Mouse (Mus musculus) limb, embryonic 15.5 days (tissue): ENCODE measurements around the gene Map4k2. TPM values are rescaled to one million over a fixed set of nuclear protein-coding genes. Genes with fewer than 3 reads are reported as not detected.
A peak's percentile ranks its signal among the peaks of the same experiment; 100 is the strongest.
"Not testable (repeated sequence)": the region's sequence is repeated elsewhere in the genome, so short reads cannot be mapped to it uniquely, and the experiment has no call there.

Experiments used
- ATAC-seq: fragments of 200-750 bp; cut with Nextera tagmentation; 2 replicates; pipeline ENCODE4 v1.8.0; 2017; ENCODE audit warnings: low read depth, moderate TSS enrichment; ENCODE audit not compliant: insufficient number of reproducible peaks, low FRiP score, low TSS enrichment
- H3K27ac ChIP-seq: fragments of 300-500 bp; sonication (generic); 2 replicates; pipeline ENCODE4 v1.5.1; 2015; ENCODE audit warnings: moderate library complexity, mild to moderate bottlenecking, inconsistent platforms
- H3K27me3 ChIP-seq: fragments of 300-500 bp; sonication (generic); 2 replicates; pipeline ENCODE4 v1.6.1; 2015; ENCODE audit warnings: inconsistent platforms
- H3K36me3 ChIP-seq: fragments of 300-500 bp; sonication (generic); 2 replicates; pipeline ENCODE4 v1.6.1; 2015; ENCODE audit warnings: inconsistent platforms
- H3K4me1 ChIP-seq: fragments of 300-500 bp; sonication (generic); 2 replicates; pipeline ENCODE4 v1.6.1; 2015; ENCODE audit warnings: inconsistent platforms
- H3K4me2 ChIP-seq: fragments of 300-500 bp; sonication (generic); 2 replicates; pipeline ENCODE4 v1.6.1; 2015; ENCODE audit warnings: mild to moderate bottlenecking, inconsistent platforms
- H3K4me3 ChIP-seq: fragments of 300-500 bp; sonication (generic); 2 replicates; pipeline ENCODE4 v1.5.1; 2015; ENCODE audit warnings: mild to moderate bottlenecking, inconsistent platforms
- H3K9ac ChIP-seq: fragments of 300-500 bp; sonication (generic); 2 replicates; pipeline ENCODE4 v1.6.1; 2015; ENCODE audit warnings: inconsistent platforms
- H3K9me3 ChIP-seq: fragments of 300-500 bp; sonication (generic); 2 replicates; pipeline ENCODE4 v1.6.1; 2016; ENCODE audit warnings: inconsistent platforms
- WGBS: fragments of 180-500 bp; shearing (Covaris S2); methylation state at CpG from one replicate; pipeline ENCODE4 v1.1.7; 2015; 5-methylcytosine and 5-hydroxymethylcytosine counted together
- polyA plus RNA-seq: library from polyadenylated mRNA; unstranded; fragments of >200 nt; fragmentation: Nextera tagmentation; extraction: Ambion mirVana; gene quantifications from 2 replicates; pipeline ENCODE4 v1.2.1, GENCODE M21; 2015

Gene Map4k2
- polyA plus RNA-seq, 1 experiment from 2014 or later, result 16.2 TPM

DNA sequence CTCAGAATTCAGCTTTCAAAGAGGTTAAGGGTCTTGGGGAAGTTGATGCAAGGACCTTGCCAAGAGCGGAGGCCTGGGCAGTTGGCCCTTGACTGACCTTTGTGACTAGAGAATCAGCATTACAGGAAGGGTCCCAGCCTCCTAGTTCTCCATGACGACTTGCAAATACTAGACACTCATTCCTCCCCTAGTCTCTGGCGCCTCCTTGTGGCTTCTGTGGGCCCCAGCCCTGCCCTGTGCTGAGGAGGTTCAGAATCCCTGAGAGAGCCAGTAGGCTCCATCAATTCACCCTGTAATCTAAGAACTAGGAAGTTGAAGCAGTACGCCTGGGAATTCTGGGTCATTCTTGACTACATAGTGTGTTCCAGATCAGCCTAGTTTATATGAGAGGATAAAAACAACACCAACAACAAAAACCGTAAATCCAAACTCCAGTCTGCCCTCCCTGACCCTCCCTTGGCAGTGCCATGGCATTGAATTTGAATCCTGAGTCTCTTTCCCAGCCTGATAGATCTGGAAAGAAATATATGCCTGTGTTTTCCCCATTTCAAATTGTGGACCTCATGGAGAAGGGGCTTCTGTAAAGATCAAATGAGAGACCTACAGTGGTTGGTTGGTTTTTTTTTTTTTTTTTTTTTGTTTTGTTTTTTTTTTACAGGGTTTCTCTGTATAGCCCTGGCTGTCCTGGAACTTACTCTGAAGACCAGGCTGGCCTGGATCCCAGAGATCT lies 36.0 kb upstream of the Map4k2 start:
- Histone ChIP-seq H3K4me1 (peaks cover 49% of the 10 kb centered on the region), H3K27ac (no peak overlapping the region), H3K36me3 (peaks cover 6% of the 10 kb centered on the region), H3K9ac (no peak overlapping the region), H3K9me3 (no peaks in the 10 kb centered on the region), H3K27me3 (no peaks in the 10 kb centered on the region), H3K4me3 (no peak overlapping the region), H3K4me2 (no peak overlapping the region)
- 21% methylated on average over 5 of the region's 5 CpGs for WGBS
- ATAC-seq, result no peak

DNA sequence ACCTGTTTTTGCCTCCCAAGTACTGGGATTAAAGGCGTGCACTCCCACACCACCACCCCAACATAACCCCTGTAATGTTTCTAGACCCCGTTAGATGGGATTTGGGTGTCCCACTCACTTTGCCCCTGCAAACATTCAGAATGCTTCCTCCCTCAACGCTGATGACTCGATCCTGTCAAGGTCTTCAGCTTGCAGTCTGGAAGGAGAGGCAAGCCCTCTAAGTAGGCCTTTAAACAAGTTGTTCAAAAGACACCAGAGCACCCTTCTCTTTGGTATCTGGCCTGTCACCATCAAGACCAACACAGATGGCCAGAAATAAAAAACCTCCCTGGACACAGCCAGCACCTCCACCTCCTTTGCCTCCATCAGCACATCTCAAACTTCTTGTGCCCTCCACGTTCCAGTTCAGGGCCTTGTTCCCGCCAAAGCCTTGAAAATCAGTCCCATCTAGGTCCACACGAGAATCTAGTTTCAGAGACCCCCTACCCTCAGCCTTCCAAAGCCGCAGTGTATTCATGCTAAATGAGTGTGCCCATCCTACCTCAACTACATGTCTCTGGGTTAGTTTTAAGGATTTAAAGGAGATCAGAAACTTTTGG lies 35.3 kb upstream of the Map4k2 start:
- Histone ChIP-seq H3K27ac (peak overlapping the region; percentile 91), H3K9ac (peak overlapping the region; percentile 55), H3K4me2 (peak overlapping the region; percentile 66), H3K36me3 (peaks cover 11% of the 10 kb centered on the region; the same call in 1 of the 2 replicates), H3K4me3 (peak overlapping the region; percentile 70), H3K4me1 (peaks cover 42% of the 10 kb centered on the region), H3K27me3 (no peaks in the 10 kb centered on the region), H3K9me3 (no peaks in the 10 kb centered on the region)
- WGBS, result 57% methylated on average over 8 of the region's 8 CpGs
- no peak for ATAC-seq

DNA sequence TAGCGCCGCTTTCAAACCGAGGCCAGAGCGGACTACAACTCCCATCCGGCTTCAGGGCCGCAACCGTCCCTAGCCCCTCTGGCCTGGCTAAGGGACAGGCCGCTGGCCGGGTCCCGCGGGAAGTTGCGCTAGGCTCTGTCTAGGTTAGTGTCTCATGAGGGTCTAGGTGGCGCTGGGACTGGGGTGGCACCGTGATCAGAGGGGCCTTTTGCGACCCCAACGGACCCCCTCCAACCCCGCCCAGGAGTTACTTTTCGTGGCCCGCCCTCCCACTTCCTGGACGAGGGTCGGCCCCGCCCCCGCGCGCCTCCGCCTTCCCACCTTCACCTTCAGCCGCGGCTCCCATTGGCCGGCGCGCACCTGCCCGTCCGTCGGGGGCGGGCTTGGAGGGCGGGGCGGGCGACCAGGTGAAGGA lies 34.8 kb upstream of the Map4k2 start, which contains the start of gene Cdc42bpg:
Cdc42bpg (plus strand) TSS at position 320 of the 415 bp plus-strand sequence.
- peaks cover 41% of the 10 kb centered on the region for H3K4me1 ChIP-seq
- peak within 1 kb of the TSS; percentile 91 for H3K27ac ChIP-seq
- H3K9ac ChIP-seq, result peak within 1 kb of the TSS; percentile 55
- peaks cover 17% of the 10 kb centered on the region for H3K36me3 ChIP-seq
- peak; percentile 76 for ATAC-seq
- peak within 1 kb of the TSS; percentile 66 for H3K4me2 ChIP-seq
- H3K27me3 ChIP-seq, result no peaks in the 10 kb centered on the region
- no peaks in the 10 kb centered on the region for H3K9me3 ChIP-seq
- H3K4me3 ChIP-seq, result peak within 1 kb of the TSS; percentile 70
- 2% methylated on average over 37 of the region's 38 CpGs for WGBS

DNA sequence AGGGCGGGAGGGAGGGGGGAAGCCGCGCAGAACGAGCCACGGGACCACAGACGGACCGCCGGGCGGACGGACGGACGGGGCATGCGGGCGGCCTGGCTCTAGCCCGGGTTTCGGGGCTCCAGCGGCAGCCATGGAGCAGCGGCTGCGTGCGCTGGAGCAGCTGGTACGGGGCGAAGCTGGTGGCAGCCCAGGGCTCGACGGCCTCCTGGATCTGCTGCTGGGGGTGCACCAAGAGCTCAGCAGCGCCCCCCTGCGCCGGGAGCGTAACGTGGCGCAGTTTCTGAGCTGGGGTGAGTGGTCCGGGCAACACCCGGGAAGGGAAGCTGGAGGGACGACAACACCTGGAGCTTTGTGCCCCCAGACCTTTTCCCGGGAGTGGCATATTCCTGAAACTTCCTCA lies 34.3 kb upstream of the Map4k2 start:
- peak overlapping the region; percentile 55 for H3K9ac ChIP-seq
- no peaks in the 10 kb centered on the region for H3K9me3 ChIP-seq
- ATAC-seq, result 0 out of 2 replicates have a peak, but pooled peaks have one; percentile 1
- H3K27ac ChIP-seq, result peak overlapping the region; percentile 91
- under 1% methylated on average over 33 of the region's 34 CpGs for WGBS
- H3K4me3 ChIP-seq, result peak overlapping the region; percentile 70
- H3K27me3 ChIP-seq, result no peaks in the 10 kb centered on the region
- peaks cover 20% of the 10 kb centered on the region for H3K36me3 ChIP-seq
- H3K4me2 ChIP-seq, result peak overlapping the region; percentile 66
- H3K4me1 ChIP-seq, result peaks cover 39% of the 10 kb centered on the region

DNA sequence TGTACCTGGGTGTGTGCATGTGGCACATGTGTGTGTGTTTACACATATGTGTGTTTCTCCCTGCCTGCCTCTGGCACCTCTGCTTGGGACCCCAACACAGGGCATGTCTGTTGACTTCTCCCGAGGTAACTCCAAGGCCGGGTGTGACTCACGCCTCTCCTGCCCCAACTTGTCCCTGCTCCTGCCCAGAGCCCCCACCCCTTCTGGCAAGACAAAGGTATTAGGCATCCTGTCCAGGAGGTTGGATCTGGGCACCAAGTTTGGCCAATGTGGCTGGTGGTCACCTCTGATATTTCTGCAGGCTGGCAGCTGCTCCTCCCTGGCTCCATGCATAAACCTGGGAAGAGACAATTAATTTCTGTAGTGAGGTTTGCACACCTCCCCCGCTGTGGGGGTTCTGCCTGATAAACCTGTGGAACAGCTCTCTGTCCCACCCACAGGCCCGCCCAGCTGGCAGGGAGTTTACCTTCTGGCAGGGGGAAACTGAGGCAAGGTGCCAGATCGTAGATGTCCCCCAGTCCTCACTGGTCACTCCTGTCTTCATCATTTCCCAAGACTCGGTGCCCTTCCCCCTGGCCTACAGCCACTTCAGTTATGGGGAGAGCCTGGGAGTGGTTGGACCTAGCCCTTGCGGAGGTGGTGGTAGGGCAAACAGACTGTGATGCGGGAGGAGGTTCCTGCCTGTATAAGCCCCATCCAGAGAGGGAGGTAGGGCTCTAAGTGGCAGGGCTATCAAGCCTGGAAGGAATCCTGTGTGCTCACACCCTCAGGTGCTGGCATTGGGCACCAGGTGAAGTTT lies 33.0 kb upstream of the Map4k2 start:
- Histone ChIP-seq H3K36me3 (peaks cover 32% of the 10 kb centered on the region), H3K9me3 (no peaks in the 10 kb centered on the region), H3K4me3 (peak overlapping the region; percentile 70), H3K4me2 (peak overlapping the region; percentile 66; the same call in 1 of the 2 replicates), H3K9ac (no peak overlapping the region), H3K27ac (peak overlapping the region; percentile 91), H3K27me3 (no peaks in the 10 kb centered on the region), H3K4me1 (peaks cover 32% of the 10 kb centered on the region)
- no peak for ATAC-seq
- whole genome bisulfite sequencing, result 70% methylated on average over 9 of the region's 9 CpGs

DNA sequence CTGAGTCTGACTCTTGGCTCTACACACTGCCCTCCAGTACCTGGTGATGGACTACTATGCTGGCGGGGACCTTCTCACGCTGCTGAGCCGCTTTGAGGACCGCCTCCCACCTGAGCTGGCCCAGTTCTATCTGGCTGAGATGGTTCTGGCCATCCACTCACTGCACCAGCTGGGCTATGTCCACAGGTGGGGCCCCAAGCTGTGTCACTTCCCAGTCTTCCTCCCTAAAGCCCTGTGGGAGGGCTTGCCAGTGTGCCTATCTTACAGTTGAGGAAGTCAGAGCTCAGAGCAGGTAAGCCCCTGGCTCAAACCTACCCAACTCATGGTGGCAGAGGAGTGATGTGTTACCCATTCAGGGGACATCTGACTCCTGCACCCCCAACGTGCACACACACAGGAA lies 30.8 kb upstream of the Map4k2 start:
- Histone ChIP-seq H3K4me1 (peaks cover 29% of the 10 kb centered on the region), H3K4me2 (no peak overlapping the region), H3K36me3 (peaks cover 54% of the 10 kb centered on the region), H3K9me3 (no peaks in the 10 kb centered on the region), H3K4me3 (no peak overlapping the region), H3K9ac (no peak overlapping the region), H3K27me3 (no peaks in the 10 kb centered on the region), H3K27ac (no peak overlapping the region)
- no peak for ATAC-seq
- 90% methylated on average over 5 of the region's 5 CpGs for WGBS

DNA sequence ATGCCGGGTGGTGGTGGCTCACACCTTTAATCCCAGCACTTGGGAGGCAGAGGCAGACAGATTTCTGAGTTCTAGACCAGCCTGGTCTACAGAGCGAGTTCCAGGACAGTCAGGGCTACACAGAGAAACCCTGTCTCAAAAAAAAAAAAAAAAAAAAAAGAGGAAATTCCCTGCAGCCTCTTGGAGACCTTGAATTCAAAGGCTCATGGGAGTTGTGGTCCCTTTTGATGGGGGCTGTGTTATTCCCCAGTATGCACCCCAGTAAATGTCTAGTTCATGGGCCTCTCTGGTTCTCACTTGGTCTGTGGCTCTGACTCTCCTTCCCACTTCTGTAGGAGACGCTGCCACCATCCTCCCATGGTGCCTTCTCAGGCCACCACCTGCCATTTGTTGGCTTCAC lies 29.2 kb upstream of the Map4k2 start:
- not testable (repeated sequence) for H3K9ac ChIP-seq, H3K27ac ChIP-seq, H3K27me3 ChIP-seq, H3K4me3 ChIP-seq, ATAC-seq, H3K4me2 ChIP-seq, H3K9me3 ChIP-seq
- peaks cover 70% of the 10 kb centered on the region for H3K36me3 ChIP-seq
- H3K4me1 ChIP-seq, result peaks cover 18% of the 10 kb centered on the region
- WGBS, result 87% methylated on average over 3 of the region's 3 CpGs

DNA sequence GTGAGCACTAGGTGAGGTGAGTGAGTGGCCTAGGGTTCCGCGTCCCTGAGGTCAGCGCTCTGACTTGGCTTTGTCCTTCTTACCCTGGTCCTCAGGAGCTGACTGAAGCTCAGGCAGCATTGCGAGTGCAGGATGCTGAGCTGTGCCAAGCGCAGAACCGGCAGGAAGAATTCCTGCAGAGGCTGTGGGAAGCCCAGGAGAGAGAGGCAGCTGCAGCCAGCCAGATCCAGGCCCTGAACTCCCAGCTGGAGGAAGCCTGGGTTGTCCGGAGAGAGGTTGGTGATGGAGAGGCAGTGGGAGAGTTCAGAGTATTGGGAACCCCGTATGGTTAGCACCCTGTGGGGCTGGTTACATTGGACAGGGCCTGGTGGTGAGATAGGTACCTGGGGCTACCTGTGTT lies 27.1 kb upstream of the Map4k2 start:
- no peaks in the 10 kb centered on the region for H3K4me1 ChIP-seq

DNA sequence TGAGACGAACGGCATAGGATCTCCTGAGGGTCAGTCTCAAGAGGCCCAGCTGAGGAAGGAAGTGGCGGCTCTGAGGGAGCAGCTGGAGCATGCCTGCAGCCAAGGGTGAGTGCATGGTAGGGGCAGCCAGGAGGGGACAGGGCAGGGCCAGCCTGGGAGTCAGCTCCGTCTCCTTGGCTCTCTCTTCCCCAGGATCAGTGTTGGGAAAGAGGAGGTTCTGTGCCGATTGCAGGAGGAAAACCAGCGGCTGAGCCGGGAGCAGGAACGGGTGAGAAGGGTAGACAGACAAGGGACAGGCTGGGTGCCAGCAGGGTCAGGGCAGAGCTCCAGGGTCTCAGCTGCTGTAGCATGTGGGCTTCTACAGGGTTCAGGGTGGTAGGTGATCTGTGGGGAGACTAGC lies 26.4 kb upstream of the Map4k2 start:
- Histone ChIP-seq H3K36me3 (peaks cover 95% of the 10 kb centered on the region), H3K27me3 (no peaks in the 10 kb centered on the region), H3K4me2 (no peak overlapping the region), H3K9me3 (no peaks in the 10 kb centered on the region), H3K27ac (0 out of 2 replicates have a peak overlapping the region, but pooled peaks have one; percentile 0), H3K4me3 (no peak overlapping the region), H3K9ac (no peak overlapping the region), H3K4me1 (no peaks in the 10 kb centered on the region)
- 81% methylated on average over 8 of the region's 8 CpGs for WGBS
- ATAC-seq, result no peak

More for the DNA sequence above, 27.1 kb upstream of the Map4k2 start:
- Histone ChIP-seq H3K4me3 (no peak overlapping the region), H3K36me3 (peaks cover 90% of the 10 kb centered on the region), H3K27ac (no peak overlapping the region), H3K9ac (no peak overlapping the region), H3K9me3 (no peaks in the 10 kb centered on the region), H3K4me2 (no peak overlapping the region), H3K27me3 (no peaks in the 10 kb centered on the region)
- ATAC-seq, result no peak
- 93% methylated on average over 8 of the region's 8 CpGs for WGBS

DNA sequence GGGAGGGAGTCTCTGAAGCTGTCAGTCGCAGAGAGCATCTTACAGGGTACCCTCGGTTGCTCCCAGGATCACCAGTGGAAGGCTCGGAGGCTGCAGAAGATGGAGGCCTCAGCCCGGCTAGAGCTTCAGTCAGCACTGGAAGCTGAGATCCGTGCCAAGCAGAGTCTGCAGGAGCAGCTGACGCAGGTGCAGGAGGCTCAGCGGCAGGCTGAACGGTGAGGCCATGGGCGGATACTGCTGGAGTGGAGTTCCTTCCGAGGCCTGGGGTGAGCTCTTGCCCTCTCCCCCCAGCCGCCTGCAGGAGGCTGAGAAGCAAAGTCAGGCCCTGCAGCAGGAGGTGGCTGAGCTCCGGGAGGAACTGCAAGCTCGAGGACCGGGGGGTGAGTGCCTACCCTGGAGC lies 25.4 kb upstream of the Map4k2 start:
- WGBS, result 83% methylated on average over 14 of the region's 14 CpGs

DNA sequence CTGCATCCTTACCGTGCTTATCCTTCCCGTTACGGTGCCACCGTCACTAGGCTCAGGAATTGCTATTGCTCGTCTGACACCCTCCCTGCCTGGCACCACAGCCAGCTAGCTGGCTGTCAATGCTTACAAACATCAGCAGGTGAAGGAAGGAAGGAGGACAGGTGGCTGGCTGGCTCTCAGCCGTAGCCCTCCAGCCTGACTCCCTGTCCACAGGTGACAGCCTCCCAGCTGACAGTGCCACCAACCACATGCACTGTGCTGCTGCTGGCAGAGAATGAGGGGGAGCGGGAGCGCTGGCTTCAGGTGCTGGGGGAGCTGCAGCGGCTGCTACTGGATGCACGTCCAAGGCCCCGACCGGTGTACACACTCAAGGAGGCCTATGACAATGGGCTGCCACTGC lies 22.8 kb upstream of the Map4k2 start:
- no peak overlapping the region for H3K4me3 ChIP-seq
- H3K4me1 ChIP-seq, result 0 out of 2 replicates have a peak, but pooled peaks cover 4% of the 10 kb centered on the region
- H3K27me3 ChIP-seq, result no peaks in the 10 kb centered on the region
- H3K9ac ChIP-seq, result no peak overlapping the region
- ATAC-seq, result no peak
- H3K4me2 ChIP-seq, result no peak overlapping the region
- H3K9me3 ChIP-seq, result no peaks in the 10 kb centered on the region
- WGBS, result 88% methylated on average over 12 of the region's 12 CpGs
- H3K27ac ChIP-seq, result no peak overlapping the region
- H3K36me3 ChIP-seq, result peaks cover 96% of the 10 kb centered on the region

More for the DNA sequence above, 25.4 kb upstream of the Map4k2 start:
- no peaks in the 10 kb centered on the region for H3K27me3 ChIP-seq
- no peaks in the 10 kb centered on the region for H3K9me3 ChIP-seq
- no peak overlapping the region for H3K4me3 ChIP-seq
- peaks cover 96% of the 10 kb centered on the region for H3K36me3 ChIP-seq
- no peak for ATAC-seq
- H3K9ac ChIP-seq, result no peak overlapping the region
- no peaks in the 10 kb centered on the region for H3K4me1 ChIP-seq
- H3K27ac ChIP-seq, result peak overlapping the region; percentile 47; the same call in 1 of the 2 replicates
- H3K4me2 ChIP-seq, result no peak overlapping the region
